Mouse (Mus musculus) lung, postnatal 0 days (tissue): ENCODE measurements around the gene Gm17349.

Source experiments
- CTCF ChIP-seq: IDR thresholded peaks from 2 replicates; pipeline ENCODE4 v1.5.1; 2016; ENCODE audit warnings: antibody characterized with exemption, mild to moderate bottlenecking
- EP300 ChIP-seq: IDR thresholded peaks from 2 replicates; pipeline ENCODE4 v1.6.1; 2016; ENCODE audit warnings: antibody characterized with exemption, mild to moderate bottlenecking, control low read depth

- TF ChIP-seq CTCF (no peak), EP300 (no peak)
Observed at GRCm38 (mm10) chr15:99723120-99723514, 17.8 kb upstream of the Gm17349 start.
